Mouse (Mus musculus): ENCODE results near the gene Ryr3.

The Ryr3 gene

DNA sequence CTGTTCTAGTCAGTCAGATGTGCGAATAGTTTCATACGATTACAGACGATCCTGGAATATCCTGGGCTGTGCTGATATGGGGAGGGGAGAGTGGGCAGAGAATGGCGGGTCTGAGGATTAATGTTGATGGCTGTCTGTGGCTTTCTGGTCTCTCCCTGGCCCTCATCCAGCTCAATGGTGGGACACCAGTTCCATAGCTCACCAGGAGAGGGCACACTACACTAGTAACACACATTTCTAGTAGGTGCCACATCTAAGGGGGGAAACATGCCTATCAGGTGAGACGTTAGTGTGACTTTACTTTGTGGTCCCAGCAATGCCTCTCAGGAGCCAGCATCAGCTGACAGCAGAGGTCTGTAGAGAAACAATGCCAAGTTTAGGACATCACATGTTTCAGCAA, 451.9 kb downstream of the Ryr3 start:
- peak; percentile 37 for DNase-seq

DNA sequence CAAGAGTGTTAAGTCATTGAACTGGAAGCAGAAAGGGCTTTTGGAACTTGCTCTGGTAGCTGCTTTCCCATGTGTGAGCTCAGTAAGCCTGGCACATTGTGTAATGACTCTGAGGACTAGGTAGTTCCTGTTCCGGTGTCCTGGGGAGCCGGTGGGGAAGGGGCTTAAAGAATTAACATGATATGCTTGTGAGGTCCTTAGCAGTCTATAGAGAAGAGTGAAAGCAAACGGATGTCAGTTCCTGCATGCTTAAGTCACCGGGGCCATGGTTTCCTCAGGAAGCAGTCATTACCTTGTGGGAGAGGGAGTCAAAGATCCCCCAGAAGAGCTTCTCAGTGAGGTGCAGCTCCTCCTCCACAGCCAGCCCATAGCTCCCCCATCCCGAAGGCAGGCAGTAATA, 452.6 kb downstream of the Ryr3 start:
- DNase-seq: no peak

GRCm38 (mm10) chr2:112762006-112762405, 454.9 kb downstream of the Ryr3 start:
- no peak for DNase-seq

DNA sequence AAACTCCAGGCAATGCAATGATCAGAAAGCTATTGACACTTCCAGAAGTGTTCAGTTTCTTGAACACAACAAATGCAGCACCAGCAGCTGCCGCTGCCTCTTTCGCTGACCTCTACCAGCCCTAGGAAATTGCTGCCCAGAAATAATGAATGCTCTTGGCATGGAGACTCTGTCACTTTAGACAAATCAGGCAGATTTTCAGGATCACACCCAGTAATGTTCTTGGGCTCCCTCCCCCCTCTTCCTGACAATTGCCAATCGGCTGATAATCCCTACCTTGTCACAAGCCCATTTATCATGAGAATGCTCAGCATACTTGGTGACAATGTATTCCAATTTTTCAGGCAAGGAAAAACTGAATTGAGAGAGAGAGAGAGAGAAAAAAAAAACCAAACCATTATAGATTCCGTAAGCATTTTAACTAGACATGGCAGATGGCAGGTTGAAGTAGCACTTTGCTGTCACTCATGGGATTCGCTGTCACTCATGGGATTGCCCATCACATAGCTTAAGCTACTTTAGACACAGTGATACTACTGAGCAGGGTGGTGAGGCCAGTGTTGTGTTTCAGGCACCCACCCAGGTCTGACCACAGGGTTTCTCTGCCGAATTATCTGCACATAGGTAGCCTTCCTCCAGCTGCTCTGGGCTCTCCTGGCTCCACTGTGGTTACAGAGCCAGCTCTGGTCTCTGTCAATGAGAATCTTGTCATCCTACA, 455.5 kb downstream of the Ryr3 start:
- no peak for DNase-seq

DNA sequence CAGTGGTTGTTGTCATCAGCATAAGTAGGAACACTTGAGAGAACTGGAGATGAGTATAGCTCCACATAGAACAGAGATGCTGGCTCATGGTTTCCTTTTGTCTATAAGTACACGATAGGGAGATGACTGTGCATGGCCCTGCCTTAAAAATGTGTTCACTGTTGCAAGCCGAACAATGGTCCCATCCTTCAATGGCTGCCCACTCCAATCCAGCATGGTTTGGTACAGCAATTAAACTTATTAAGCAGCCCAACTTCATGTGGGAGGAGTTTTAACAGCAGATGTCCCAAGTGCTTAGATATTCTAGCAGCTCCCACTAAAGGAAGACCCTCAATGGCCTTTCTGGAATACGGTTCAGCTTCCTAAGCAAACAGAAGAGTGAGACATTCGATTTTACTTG, 456.2 kb downstream of the Ryr3 start:
- no peak for DNase-seq

- DNase-seq: no peak
Observed at GRCm38 (mm10) chr2:112759678-112760077, 457.2 kb downstream of the Ryr3 start.

DNA sequence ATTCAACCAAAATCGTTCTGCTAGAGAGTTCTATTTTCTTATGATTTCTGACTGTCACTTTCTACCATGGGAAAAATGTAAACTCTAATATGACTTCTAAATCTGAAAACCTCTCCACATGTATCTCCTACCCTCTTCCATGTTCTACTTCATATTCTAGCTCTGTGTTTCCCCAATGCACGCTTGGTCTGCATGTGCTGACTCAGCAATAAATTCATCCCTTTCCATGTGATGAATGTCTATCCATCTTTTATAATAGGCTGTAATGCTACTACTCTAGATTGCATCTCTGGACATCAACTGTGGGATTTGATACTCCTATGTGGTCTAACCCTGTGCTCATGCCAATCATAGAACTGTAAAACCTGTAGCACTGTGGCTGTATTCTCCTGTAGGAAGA, 458.2 kb downstream of the Ryr3 start:
- DNase-seq: no peak

- DNase-seq: no peak
Observed at GRCm38 (mm10) chr2:112753316-112753715, 463.6 kb downstream of the Ryr3 start.

- DNase-seq: no peak
Observed at GRCm38 (mm10) chr2:112751416-112751815, 465.5 kb downstream of the Ryr3 start.

DNA sequence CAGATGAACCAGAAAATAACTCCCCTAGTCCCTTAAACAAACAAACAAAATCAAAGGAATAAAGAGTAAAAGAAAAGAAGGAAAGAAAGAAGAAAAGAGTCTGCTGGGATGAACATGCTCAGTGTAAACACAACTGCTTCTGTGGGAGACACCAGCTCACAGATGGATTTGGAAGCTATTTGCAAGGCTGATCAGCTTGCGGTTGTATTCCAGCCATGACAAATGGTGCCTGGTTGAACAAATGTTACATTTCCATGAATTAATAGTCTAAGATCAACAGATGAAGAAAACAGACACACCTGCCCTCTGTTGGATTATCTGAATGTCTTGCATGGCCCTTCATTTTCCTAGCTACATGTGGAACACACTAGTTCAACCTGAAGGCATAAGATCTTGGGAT, 468.4 kb downstream of the Ryr3 start:
- DNase-seq: no peak

- no peak for DNase-seq
Observed at GRCm38 (mm10) chr2:112732942-112733341, 484.0 kb downstream of the Ryr3 start.

GRCm38 (mm10) chr2:112727842-112728241, 489.1 kb downstream of the Ryr3 start:
- no peak for DNase-seq

DNA sequence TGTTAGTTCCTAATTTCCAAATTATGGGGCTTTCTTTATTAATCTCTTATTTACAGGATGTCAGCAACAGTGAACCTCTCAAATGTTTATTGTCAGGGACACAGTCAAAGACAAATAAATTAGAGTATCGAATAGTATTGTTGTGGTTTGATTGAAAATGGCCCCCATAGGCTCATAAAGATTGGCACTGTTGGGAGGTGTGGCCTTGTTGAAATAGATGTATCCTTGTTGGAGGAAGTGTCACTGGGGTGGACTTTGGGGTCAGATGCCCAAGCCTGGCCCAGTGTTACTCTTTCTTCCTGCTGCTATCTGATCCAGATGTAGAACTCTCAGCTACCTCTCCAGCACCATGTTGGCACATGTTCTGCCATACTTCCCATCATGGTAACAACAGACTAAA, 495.7 kb downstream of the Ryr3 start:
- DNase-seq: no peak

GRCm38 (mm10) chr2:112720715-112721114, 496.2 kb downstream of the Ryr3 start:
- DNase-seq: no peak

- DNase-seq: peak; percentile 7
Observed at GRCm38 (mm10) chr2:112714648-112715047, 502.2 kb downstream of the Ryr3 start.

- DNase-seq: no peak
Observed at GRCm38 (mm10) chr2:112681817-112682216, 535.1 kb downstream of the Ryr3 start.

DNA sequence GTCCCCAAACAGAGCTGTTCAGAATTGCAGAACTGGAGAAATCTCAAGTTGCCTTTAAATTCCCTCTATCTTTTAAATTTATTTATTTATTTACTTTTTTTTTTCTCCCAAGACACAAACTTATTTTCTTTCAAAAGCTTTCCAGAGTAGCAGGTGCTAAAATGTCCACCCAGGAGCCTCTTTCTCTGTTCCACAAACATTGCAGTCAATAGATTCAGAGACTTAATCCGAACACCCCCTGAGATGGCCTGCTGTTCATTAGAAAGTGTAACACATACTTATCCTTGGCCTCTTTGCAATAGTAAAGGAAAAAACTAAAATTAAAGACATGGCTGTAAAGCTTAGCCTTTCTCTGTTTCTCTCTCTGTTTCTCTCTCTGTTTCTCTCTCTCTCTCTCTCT, 539.6 kb downstream of the Ryr3 start:
- no peak for DNase-seq

GRCm38 (mm10) chr2:112676721-112677120, 540.2 kb downstream of the Ryr3 start:
- peak; percentile 5 for DNase-seq

DNA sequence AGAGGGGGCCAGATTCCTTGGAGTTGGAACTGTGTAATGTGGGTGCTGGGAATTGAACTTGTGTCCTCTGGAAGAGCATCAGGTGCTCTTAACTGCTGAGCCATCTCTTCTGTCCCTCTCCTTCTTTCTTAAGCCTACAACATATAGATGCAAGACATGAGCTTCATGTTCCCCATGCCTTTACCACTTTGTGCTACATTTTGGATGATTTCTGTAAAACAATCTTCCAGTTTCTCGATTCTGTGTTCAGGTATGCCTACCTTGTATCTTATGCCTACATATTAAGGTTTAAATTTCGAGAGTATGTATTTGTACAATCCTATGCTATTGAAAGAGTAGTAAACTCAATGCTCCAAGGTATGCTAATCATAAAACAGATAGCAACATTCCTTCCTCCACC, 540.7 kb downstream of the Ryr3 start:
- DNase-seq: no peak

DNA sequence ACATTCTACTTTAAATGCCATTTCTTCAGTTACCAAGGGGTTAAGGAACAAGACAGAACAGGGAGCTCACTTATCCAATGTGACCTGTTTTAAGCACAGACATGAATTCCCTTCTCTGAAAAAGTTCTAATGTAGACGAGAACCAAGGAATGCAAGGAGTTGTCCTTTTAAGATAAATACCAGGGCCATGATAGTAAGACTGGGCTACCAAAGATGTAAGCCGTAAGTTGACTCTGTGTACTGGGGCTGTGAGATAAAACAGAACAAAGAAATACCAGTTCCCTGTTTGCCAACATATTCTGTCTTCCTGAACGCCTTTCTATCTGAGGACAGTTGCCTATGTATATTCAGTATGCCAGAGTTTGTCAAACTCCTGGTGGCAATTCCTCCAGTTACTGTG, 547.4 kb downstream of the Ryr3 start:
- DNase-seq: no peak

DNA sequence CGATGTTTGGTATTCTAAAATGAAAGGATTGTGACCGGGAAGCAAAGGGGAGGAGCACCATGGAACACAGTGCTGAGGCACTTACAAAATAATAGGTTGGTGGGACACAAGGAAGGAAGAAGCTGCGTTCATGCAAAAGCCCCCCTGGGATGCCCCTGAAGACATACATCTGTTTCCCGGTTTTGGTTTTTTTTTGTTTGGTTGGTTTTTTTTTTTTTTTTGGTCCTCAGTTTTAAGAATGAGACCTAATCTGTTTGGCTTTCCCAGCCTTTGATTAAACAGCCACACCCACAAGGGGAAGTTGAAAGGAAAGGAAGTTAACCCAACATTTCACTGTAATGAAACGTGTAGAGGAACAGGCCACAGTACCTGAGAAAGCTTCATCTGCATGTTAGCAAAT, 560.8 kb downstream of the Ryr3 start:
- no peak for DNase-seq

DNA sequence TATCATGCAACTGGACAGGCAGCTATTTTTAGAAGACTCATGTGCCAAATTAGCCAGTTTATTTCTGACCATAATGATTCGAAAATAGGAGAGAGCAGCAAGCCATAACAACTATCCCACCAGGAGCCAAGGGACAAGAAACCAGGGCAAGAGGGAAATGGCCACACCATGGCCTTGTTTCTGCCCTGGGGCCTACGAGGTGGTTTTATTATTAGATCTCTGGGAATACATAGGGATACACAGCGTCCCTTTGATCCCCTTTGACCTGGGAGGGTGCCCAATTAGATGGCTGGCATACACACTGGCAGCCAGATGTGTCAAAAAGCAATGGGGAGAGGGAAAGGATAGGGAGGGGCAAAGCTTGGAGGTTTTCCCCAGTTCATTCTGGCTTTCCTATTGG, 563.1 kb downstream of the Ryr3 start:
- DNase-seq: no peak

DNA sequence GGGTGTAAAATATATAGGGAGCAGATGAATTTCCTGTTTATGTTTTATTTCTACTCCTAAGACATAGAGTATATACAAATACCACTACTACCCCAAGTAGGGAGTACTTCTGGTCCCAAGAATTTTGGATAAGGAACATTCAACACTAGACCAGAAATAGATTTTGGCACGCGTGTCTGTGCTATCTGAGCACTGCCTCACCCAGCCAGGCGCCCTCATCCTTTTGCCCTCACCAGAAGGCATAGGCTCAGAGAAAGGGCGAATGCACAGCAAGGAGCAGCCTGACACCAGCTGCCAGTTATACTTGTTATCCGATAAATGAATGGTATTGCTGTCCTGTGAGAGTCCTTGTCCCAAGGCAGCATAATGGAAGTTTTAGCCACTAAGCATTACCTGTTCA, 579.7 kb downstream of the Ryr3 start:
- no peak for DNase-seq

DNA sequence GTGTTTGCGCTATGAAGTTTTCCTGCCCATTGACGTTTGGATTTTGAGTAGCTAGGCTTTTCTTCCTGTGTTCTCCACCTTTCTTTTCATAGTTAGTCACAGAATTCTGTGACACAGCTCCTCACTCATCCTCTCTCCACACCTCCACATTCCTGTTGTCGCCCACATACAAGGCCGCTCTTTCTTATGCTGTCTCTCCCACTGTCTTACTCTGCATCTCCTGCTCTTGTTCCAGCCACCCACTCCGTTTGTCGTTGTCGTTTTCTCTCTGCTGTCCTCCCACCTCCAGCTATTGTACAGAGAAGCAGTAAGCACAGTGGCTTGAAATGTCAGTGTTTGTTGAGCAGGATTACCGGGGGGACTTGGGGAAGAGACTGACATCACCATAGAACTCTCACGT, 584.4 kb downstream of the Ryr3 start:
- no peak for DNase-seq

GRCm38 (mm10) chr2:112630669-112631068, 586.2 kb downstream of the Ryr3 start:
- DNase-seq: no peak

- DNase-seq: no peak
Observed at GRCm38 (mm10) chr2:112625156-112625555, 591.7 kb downstream of the Ryr3 start.
